Mouse (Mus musculus) C2C12 (cell line): ENCODE data around the gene Naaladl1. TPM values are rescaled to one million over a fixed set of nuclear protein-coding genes. Genes with fewer than 3 reads are reported as not detected.

ENCODE experiments used
- H3K27me3 ChIP-seq: one replicate; pipeline ENCODE4 v1.6.1; 2011; ENCODE audit not compliant: control insufficient read depth, insufficient read depth, insufficient read length
- H3K36me3 ChIP-seq: one replicate; pipeline ENCODE4 v1.6.1; 2011; ENCODE audit not compliant: control insufficient read depth, insufficient read depth
- H3K4me3 ChIP-seq: one replicate; pipeline ENCODE4 v1.5.1; 2011; ENCODE audit warnings: mild to moderate bottlenecking, control low read depth; ENCODE audit not compliant: poor library complexity, insufficient read depth, severe bottlenecking
- H3K79me2 ChIP-seq: one replicate; pipeline ENCODE4 v1.6.1; 2011; ENCODE audit not compliant: control insufficient read depth, insufficient read depth
- H3K79me3 ChIP-seq: one replicate; pipeline ENCODE4 v1.6.1; 2011; ENCODE audit warnings: low read depth, control low read depth
- H3ac ChIP-seq: one replicate; pipeline ENCODE3; 2011; ENCODE audit warnings: low read depth; ENCODE audit not compliant: control insufficient read depth, insufficient read length
- CEBPB ChIP-seq: IDR thresholded peaks from one replicate; pipeline ENCODE4 v1.6.1; 2011; ENCODE audit warnings: low read depth, mild to moderate bottlenecking, control low read depth, moderate library complexity
- CTCF ChIP-seq: IDR thresholded peaks from one replicate; pipeline ENCODE4 v1.5.1; 2011; ENCODE audit not compliant: control insufficient read depth, insufficient read depth, insufficient read length
- FOSL1 ChIP-seq: IDR thresholded peaks from one replicate; pipeline ENCODE4 v1.8.0; 2011; ENCODE audit warnings: mild to moderate bottlenecking, low read length; ENCODE audit not compliant: poor library complexity, insufficient read depth, severe bottlenecking
- MAX ChIP-seq: IDR thresholded peaks from one replicate; pipeline ENCODE4 v1.6.1; 2011; ENCODE audit warnings: mild to moderate bottlenecking, control low read depth
- MYOD1 ChIP-seq: IDR thresholded peaks from one replicate; pipeline ENCODE4 v1.6.1; 2011; ENCODE audit warnings: low read depth; ENCODE audit not compliant: control insufficient read depth, insufficient read length
- MYOG ChIP-seq: IDR thresholded peaks from one replicate; pipeline ENCODE4 v1.6.1; 2011; ENCODE audit not compliant: control insufficient read depth, insufficient read length; ENCODE audit errors: extremely low read depth
- USF1 ChIP-seq: IDR thresholded peaks from one replicate; pipeline ENCODE4 v1.6.1; 2011; ENCODE audit warnings: low read depth, mild to moderate bottlenecking, control low read depth, moderate library complexity
- polyA plus RNA-seq: library from polyadenylated mRNA; unstranded; fragments of >200 nt; fragmentation: generic; extraction: Trizol; gene quantifications from one replicate; pipeline ENCODE4 v1.2.1, GENCODE M21; 2012; ENCODE audit warnings: missing spikeins

The Naaladl1 gene
- polyA plus RNA-seq, 1 experiment, result 0.16 TPM

DNA sequence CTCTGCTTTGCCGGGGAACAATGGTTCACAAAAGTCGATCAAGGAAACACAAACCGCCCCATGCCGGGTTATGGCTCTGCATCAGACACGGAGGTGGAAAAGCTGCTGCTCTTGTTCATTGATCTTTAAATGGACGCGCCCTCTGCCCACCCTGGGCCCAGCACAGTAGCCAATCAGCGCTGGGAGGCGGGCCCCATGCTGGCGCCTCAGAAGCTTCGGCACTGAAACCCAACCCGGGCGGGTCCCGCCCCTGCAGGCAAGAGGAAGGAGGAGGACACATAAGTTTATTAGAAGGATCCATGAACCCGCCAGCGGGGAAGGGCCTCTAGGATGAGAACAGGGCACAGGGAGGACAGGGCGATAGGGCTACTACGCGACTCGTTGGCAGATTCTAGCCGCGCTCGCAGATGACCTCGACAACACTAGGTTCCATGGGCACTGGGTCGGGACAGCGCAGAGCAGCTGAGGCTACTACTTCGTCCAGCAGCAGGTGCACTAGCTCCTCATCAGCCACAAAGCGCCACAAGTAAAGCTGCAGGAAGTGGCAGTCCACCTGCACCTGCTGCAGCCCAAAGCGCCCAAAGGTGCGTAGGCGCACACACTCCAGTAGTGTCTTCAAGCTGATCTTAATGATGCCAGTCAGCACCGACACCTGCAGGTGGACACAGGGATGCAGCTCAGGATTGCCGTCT lies 37.7 kb upstream of the Naaladl1 start, which contains the start of gene Tm7sf2:
Tm7sf2 (minus strand) TSS at position 650 of the 692 bp plus-strand sequence.
- H3K4me3 ChIP-seq, result peak within 1 kb of the TSS; percentile 30
- peak within 1 kb of the TSS; percentile 47 for H3ac ChIP-seq
- TF ChIP-seq CEBPB, result no peak
- no peak for TF ChIP-seq USF1
- no peak for TF ChIP-seq CTCF
- no peak for TF ChIP-seq MYOG
- TF ChIP-seq MAX, result no peak
- TF ChIP-seq FOSL1, result no peak
- TF ChIP-seq MYOD1, result no peak
- H3K36me3 ChIP-seq, result peaks cover 9% of the 10 kb centered on the region
- H3K27me3 ChIP-seq, result no peaks in the 10 kb centered on the region
- peaks cover 2% of the 10 kb centered on the region for H3K79me3 ChIP-seq
- H3K79me2 ChIP-seq, result peaks cover 5% of the 10 kb centered on the region

DNA sequence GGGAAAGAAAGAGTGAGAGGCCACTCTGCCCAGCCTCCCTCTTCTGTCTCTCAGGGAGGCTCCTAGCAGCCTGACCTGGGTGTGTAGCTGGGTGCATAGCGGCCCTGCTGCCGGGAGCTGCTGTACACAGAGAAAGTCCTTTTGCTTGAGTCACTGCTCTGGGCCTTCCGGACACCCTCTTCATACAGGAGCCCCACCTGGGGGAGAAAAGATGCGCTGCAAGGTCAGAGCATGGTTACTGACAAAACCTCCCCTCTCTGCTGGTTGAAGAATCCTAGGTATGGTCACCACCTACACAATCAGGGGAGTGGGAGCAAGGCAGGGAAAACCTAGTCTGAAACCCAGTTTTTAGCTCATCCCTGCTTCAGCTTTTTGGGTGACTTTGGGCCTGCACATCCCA lies 36.6 kb upstream of the Naaladl1 start:
- Histone ChIP-seq H3K79me3 (no peaks in the 10 kb centered on the region), H3K27me3 (no peaks in the 10 kb centered on the region), H3K36me3 (peaks cover 9% of the 10 kb centered on the region), H3K79me2 (no peaks in the 10 kb centered on the region), H3ac (no peak overlapping the region), H3K4me3 (no peak overlapping the region)
- TF ChIP-seq CEBPB (no peak), FOSL1 (no peak), MAX (no peak), MYOG (no peak), USF1 (no peak), CTCF (no peak), MYOD1 (no peak)

DNA sequence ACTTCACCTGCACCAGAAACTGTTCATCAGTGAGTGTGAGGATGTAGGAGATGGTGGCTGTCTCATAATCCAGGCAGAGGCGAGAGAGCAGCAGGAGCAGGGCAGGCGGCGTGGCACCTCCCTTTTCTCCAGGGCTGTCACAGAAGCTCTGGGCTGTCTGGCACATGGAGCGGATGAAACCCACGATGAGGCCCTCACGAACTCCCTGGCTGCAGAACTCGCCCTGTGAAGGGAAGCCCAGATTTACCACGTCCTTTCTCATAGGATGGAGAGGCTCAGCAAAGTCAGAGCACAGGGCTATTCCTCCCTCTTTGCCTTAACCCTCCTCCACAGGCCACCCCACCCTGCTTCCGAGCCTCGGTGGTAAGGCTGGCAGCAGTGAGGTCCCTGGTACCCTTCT lies 35.7 kb upstream of the Naaladl1 start:
- H3K79me2 ChIP-seq, result peaks cover 8% of the 10 kb centered on the region
- no peak overlapping the region for H3K4me3 ChIP-seq
- TF ChIP-seq MAX (no peak), CTCF (no peak), MYOD1 (no peak), MYOG (no peak), USF1 (no peak), FOSL1 (no peak), CEBPB (no peak)
- H3ac ChIP-seq, result no peak overlapping the region
- no peaks in the 10 kb centered on the region for H3K27me3 ChIP-seq
- H3K79me3 ChIP-seq, result no peaks in the 10 kb centered on the region
- H3K36me3 ChIP-seq, result peaks cover 15% of the 10 kb centered on the region

DNA sequence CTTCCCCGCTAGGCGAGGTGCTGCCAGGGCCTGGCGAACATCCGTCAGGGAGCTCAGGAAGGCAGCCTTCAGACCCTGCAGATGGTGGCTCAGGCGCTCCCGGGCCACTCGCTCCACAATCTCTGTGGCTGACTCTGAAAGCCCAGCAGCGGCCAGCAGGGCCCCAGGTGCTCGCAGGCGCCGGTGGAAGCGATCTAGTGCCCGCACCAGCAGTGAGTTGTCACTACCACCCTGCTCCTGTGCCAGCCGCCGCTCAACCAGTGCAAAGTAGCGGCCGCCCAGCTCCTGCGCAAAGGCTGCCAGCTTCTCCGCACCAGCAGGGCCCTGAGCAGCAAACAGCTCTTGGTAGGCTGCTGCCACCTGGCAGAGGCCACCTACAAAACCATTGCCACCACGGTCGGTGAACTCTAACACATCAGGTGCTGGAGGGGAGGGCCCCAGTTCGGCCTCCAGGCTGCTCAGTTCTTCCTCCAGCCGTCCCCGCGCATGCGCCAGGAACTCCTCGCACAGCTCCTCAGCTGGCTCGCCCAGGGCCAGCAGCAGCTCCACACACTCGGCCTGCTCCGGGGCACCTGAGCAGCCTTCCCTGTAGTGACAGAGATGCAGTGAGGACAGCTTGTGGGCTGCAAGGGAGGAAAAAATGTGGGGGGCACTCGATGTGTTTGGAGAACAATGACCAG lies 34.9 kb upstream of the Naaladl1 start:
- Histone ChIP-seq H3K36me3 (peaks cover 16% of the 10 kb centered on the region), H3K79me2 (peaks cover 16% of the 10 kb centered on the region), H3K27me3 (no peaks in the 10 kb centered on the region), H3K79me3 (no peaks in the 10 kb centered on the region), H3ac (no peak overlapping the region), H3K4me3 (no peak overlapping the region)
- no peak for TF ChIP-seq MAX
- no peak for TF ChIP-seq MYOD1
- TF ChIP-seq CTCF, result no peak
- no peak for TF ChIP-seq CEBPB
- no peak for TF ChIP-seq USF1
- no peak for TF ChIP-seq MYOG

DNA sequence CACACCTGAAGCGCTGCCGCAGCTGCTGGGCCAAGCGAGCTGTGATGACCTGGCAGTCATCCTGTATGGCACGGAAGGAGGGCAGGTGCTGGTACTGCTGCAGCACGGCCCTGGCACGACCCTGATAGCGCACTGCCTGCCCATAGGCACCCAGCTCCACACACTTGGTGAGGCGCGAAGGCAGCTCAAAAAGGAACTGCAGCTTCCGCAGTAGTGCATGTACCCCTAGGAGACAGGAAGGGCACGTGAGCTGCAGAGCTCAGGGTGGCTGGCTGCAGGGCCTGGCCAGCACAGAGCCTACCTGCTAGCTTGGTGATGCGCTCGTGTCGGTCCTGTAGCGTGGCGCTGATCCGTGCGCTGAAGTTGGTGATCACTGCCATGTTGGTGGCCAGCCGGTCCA lies 34.3 kb upstream of the Naaladl1 start:
- Histone ChIP-seq H3K79me2 (peaks cover 22% of the 10 kb centered on the region), H3K27me3 (no peaks in the 10 kb centered on the region), H3K4me3 (no peak overlapping the region), H3ac (no peak overlapping the region), H3K36me3 (peaks cover 16% of the 10 kb centered on the region), H3K79me3 (peaks cover 3% of the 10 kb centered on the region)
- no peak for TF ChIP-seq CEBPB
- no peak for TF ChIP-seq MYOD1
- TF ChIP-seq CTCF, result no peak
- no peak for TF ChIP-seq MAX
- no peak for TF ChIP-seq MYOG
- no peak for TF ChIP-seq USF1
- no peak for TF ChIP-seq FOSL1

DNA sequence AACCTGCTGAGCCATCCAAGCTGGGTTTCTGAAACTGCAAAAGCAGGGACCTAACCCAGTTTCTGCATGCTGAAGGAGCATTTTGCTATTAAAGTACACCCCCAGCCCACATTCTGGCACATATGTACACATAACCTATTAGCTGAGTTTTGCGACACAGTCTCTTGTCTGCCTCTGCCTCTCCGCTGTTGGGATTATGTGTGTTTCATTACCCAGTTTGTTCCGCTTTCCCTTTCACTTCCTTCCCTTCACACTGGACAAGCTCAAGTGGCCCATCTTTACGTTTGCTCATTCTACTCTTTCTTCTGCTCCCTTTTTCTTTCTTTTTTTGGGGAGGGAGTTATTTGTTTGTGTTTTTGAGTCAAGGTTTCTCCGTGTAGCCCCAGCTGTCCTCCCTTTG lies 31.7 kb upstream of the Naaladl1 start:
- Histone ChIP-seq H3K79me3 (peaks cover 7% of the 10 kb centered on the region), H3K4me3 (no peak overlapping the region), H3K36me3 (peaks cover 11% of the 10 kb centered on the region), H3K79me2 (peaks cover 28% of the 10 kb centered on the region), H3ac (no peak overlapping the region), H3K27me3 (no peaks in the 10 kb centered on the region)
- TF ChIP-seq MAX (no peak), USF1 (no peak), CEBPB (no peak), FOSL1 (no peak), MYOD1 (no peak), MYOG (no peak), CTCF (no peak)
